Mouse (Mus musculus): ENCODE results near the gene Olfr412. TPM values are rescaled to one million over a fixed set of nuclear protein-coding genes. Genes with fewer than 3 reads are reported as not detected.

The Olfr412 gene
- not detected in 3 replicates for total RNA-seq (2017)

DNA sequence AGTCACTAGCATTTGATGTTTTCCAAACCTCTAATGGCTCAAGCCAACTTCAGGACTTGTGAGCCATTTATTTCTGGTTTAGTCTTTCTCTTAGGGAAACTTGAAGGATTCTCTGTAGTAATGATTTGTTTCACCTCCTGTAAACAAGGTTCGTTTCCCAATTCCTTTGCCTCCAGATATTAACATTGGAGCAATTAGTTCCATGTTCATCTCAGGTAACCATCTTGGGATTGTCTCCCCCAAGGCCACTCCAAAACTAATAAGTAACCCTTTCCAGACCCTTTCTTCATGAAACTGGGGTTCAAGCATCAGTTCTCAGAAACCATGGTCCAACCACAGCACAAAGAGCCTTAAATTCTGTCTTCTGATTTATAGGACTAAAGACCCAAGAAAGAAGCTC lies at the start of gene Olfr412:
Gene Olfr412, plus strand, starts transcription at position 301 of the 400 bp plus-strand sequence.
- no peak for ATAC-seq (replicated peaks; ENCODE audit: insufficient number of reproducible peaks, low FRiP score, low TSS enrichment, poor library complexity, severe bottlenecking)

DNA sequence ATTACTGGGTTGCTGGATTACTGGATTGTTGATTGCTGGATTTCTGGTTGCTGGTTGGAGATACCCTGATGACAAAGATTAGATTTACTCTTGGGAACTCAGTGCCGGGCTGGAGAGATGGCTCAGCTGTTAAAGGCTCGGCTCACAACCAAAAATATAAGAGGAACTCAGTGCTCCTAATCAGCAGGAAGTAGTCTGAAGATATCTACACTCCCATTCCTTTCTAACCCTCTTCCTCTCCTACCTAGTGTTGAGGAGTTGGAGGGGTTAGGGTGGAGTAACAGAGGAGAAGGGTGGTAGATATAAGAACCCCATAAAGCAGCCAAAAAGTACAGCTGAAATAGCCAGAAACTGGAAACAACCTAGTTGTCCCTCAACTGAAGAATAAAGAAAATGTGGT lies 35.8 kb upstream of the Olfr412 start:
- ATAC-seq (replicated peaks; ENCODE audit: insufficient number of reproducible peaks, low FRiP score, low TSS enrichment, poor library complexity, severe bottlenecking): no peak

DNA sequence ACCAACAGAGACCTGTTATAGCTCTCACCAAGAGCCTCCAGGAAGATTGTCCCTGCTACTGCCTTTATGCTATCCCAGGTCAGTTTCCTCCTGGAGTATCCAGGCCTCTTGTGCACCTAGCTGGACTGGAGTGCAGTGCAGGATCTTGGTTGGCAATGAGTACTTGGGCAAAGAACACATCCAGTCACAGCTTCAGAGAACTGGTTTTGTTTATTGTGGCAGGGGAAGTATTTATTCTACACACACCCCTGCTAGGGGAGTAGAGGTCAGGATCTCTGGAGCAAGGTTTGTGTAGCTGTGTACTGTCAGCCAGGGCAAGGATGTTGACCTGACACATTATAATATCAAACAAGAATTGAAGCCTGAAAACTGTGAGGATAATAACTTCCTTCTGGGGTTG lies 33.1 kb upstream of the Olfr412 start:
- ATAC-seq (replicated peaks; ENCODE audit: insufficient number of reproducible peaks, low FRiP score, low TSS enrichment, poor library complexity, severe bottlenecking): no peak

DNA sequence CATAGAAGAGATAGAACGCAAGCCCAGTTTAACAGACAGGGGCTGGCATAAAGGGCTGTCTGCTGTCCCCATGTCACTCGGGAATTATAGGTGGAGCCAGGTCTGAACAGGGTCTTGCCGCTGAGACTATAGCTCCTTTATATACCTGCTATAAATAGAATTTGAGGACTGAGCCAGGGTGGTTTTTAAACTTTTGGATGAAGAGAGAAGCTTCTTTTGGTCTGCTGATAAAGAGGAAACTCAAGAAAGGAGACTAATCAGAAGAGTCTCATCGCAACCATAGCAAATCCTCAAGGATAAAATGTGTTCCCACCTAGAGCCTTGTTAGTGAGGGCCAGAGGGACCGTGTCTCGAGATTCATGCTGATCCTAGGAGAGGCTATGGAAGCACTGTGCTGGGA lies 23.9 kb upstream of the Olfr412 start, which contains the start of gene Olfr410:
Gene Olfr410, minus strand, starts transcription at position 101 of the 400 bp plus-strand sequence.
- ATAC-seq (replicated peaks; ENCODE audit: insufficient number of reproducible peaks, low FRiP score, low TSS enrichment, poor library complexity, severe bottlenecking): no peak

DNA sequence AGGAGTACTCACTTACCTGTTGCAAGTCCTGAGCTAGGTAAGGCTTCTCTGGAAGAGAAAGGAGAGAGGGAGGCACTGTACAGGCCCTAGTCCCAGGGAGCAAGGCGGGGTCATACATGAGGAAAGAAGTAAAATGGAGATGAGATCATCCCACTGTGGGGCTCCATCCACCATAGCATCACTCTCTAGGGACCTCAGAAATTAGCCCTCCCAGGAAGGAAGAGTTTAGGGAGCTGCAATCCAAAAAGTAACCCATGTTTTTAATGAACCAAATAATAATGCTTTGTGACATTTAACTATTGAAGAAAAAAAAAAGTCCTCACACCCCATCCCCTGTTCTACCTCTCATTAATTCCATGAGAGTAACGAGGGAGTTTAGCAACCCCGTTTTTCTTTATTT lies 9.3 kb upstream of the Olfr412 start, which contains the start of gene Olfr411:
Gene Olfr411, minus strand, starts transcription at position 101 of the 400 bp plus-strand sequence.
- ATAC-seq (replicated peaks; ENCODE audit: insufficient number of reproducible peaks, low FRiP score, low TSS enrichment, poor library complexity, severe bottlenecking): no peak

DNA sequence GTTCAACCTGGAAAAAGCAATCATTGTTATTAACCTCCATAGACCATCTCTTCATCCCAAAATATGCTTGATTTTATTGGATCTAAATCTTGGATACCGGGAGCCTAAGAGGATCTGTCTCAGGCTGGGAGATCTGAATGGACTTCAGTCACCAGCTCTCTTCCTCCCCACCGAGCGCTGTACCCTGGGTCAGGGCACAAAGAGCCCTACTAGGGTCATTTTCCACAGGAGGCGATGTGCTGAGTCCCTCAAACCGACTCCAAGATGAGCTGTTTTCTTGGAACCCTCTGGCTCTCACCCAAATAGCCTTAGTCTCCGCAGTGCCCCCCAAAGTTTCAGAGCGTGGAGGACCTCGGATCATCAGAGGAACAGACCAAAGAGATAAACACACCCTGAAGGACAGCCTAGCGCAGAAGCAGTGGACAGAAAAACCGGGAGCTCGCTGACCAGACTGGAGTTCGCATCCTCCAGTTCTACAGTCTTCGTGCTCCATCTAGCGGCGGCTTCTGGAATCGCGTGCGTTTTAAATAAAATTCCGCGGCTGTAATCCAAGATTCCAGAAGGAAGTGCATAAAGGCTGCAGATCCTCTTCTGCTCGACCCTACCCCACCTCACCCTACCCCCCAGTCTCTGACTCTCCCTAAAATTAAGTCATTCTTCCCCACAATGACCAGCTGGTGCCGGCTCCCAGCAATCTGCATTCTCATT lies 9.7 kb downstream of the Olfr412 start:
- peak; percentile 58; the same call in 1 of the 2 replicates for ATAC-seq (replicated peaks; ENCODE audit: insufficient number of reproducible peaks, low FRiP score, low TSS enrichment, poor library complexity, severe bottlenecking)

DNA sequence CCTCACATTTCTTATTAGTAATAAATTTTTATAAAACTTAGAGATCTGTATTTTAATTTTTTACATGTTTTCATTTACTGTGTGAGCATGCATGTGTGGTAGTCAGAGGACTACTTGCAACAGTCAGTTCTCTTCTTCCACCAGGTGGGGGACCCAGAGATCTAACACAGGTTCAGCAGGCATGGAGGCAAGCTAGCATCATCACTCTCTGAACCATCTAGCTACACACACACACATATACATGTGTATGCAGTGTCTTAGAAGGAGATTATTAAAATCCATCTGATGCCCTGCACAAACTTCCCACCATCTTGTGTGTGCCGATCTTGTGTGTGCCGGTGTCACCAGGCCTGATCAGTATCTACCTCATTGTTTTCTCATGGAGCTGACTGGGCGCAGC lies 15.0 kb downstream of the Olfr412 start:
- ATAC-seq (replicated peaks; ENCODE audit: insufficient number of reproducible peaks, low FRiP score, low TSS enrichment, poor library complexity, severe bottlenecking): peak; percentile 33

DNA sequence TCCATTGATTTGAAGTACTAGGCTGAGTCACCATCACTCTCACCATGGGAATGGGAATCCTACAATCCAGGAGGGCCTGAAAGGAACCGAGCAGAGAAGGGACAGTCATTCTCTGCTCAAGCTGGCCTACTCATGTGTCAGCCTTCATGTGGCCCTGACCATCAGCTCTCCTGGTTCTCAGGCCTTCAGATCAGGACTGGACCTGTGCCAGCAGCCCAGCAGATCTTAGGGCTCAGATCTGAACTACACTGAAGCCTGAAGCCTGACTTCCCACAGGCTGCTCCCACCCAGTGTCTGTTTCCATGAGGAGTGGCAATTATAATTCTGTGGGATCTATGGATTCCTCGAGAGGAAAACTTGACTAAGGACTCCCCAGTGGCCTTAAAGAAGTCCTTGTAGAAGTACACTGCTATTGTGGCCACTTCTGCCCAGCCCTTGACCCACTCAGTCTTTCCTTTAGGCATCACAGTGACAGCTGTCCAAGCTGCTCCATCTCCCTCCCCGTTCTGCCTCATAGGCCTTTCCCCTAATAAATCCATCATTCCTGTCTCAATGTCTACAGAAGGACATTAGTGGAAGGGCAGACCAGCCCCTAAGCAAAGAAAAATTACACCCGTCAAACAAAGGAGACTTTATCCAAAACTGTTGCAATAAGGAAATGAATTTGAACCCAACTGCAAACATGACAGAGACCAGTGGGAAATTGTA lies 17.5 kb downstream of the Olfr412 start:
- ATAC-seq (replicated peaks; ENCODE audit: insufficient number of reproducible peaks, low FRiP score, low TSS enrichment, poor library complexity, severe bottlenecking): no peak

DNA sequence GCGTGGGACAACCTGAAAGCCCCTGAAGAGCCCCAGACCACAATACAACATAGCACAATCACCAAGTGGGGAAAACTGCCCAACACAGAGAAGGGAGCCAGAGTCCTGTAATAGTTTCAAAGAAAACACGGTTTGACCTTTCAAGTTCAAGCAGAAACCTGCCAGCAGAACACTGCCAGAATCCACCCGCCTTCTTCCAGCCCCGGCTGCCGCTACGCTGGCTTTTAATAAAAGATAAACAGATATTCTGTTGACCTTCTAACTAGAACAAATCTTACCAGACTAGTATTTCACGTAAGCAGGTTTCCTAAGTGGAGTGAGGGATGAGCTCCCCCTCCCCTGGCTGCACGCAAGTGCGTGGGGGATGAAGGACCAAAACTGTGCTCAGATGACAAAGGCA lies 23.8 kb downstream of the Olfr412 start:
- ATAC-seq (replicated peaks; ENCODE audit: insufficient number of reproducible peaks, low FRiP score, low TSS enrichment, poor library complexity, severe bottlenecking): no peak

DNA sequence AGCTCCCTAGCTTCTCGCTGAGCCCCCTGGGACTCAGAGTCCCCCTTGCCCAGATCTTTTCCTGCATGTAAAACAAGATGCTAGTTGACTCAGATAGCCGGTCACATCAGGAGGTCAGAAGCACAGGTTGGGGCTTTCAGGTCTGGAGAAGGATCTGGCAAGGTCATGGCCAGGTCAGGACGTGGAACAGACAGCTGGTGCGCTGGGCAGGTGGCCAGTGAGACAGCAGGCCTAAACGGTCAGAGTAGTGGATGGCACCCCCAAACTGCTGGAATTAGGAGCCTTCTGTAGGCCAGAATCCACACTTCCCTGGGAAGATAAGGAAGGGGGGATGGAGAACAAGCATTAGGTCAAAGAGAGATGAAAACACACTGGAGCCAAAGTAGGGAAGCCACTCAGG lies 25.3 kb downstream of the Olfr412 start:
- ATAC-seq (replicated peaks; ENCODE audit: insufficient number of reproducible peaks, low FRiP score, low TSS enrichment, poor library complexity, severe bottlenecking): no peak

DNA sequence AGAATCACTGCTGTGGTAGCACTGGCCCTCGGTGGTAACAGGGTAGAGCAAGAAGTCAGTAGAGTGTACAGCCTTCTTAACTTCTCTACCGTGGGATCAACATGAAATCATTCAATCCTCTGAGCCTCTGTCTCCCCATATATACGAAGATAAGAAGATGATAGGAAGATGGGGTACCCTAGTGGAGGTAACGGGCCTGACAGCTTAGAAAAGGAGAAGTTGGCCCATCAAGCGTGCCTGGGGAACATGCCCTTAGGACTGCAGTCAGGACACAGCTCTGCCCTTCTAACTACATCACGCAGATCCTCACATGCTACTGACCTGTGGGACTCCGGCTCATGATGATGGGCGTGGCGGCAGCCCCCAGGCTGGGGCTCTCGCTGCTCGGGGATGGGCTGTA lies 30.0 kb downstream of the Olfr412 start:
- ATAC-seq (replicated peaks; ENCODE audit: insufficient number of reproducible peaks, low FRiP score, low TSS enrichment, poor library complexity, severe bottlenecking): peak; percentile 21; the same call in 1 of the 2 replicates

DNA sequence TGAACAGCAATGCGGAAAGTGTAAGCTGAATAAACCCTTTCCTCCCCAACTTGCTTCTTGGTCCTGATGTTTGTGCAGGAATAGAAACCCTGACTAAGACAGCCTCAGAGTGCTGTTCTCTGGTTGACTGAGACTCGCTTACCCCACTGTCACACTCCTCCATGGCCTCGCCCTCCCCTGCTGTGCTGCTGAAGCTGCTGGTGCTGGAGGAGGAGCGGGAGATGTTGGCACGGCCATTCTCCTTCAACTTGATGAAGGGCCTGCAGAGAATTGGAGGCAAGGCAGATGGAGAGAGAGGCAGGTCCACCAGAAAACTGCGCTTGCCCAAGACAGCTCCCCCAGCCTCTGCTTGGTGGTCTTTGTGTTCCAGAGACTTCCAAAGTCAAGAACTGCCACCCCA lies 31.0 kb downstream of the Olfr412 start:
- no peak for ATAC-seq (replicated peaks; ENCODE audit: insufficient number of reproducible peaks, low FRiP score, low TSS enrichment, poor library complexity, severe bottlenecking)

DNA sequence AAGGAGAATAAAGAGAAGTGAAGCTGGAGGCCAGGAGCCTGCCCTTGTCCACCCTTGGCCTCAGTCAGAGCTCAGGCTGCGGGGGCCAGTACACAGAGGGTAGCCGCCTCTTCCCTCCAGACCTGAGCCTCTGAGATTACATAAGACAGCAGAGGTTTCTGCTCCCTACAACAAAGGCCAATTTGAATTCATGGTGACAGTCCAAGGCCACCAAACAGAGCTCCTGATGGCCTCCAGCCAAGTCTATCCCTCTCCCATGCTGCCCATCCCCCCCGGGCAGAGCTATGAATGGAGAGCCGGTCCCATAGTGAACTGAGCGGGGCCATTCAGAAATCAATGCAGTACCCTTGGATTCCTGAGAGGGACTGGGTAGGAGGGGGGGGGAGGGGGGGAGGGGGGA lies 31.6 kb downstream of the Olfr412 start:
- no peak for ATAC-seq (replicated peaks; ENCODE audit: insufficient number of reproducible peaks, low FRiP score, low TSS enrichment, poor library complexity, severe bottlenecking)

DNA sequence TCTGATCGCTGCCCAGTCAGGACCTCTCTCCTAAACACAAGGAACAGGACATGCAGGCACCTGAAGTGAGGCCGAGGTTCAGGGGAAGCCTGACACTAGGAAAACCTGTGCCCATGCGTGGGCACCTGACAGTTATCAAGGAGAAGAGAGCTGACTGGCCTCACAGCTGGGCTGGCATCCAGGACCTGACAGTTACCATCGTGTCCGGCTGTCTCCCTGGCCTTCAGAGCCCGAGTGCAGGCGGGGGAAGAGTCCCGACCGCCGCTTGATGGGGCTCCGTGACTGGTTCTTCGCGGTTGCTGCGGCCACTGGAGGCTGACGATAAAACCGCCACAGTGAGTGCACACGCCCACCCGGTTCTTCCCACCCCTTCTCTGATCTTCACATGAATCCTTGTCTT lies 33.7 kb downstream of the Olfr412 start:
- no peak for ATAC-seq (replicated peaks; ENCODE audit: insufficient number of reproducible peaks, low FRiP score, low TSS enrichment, poor library complexity, severe bottlenecking)

DNA sequence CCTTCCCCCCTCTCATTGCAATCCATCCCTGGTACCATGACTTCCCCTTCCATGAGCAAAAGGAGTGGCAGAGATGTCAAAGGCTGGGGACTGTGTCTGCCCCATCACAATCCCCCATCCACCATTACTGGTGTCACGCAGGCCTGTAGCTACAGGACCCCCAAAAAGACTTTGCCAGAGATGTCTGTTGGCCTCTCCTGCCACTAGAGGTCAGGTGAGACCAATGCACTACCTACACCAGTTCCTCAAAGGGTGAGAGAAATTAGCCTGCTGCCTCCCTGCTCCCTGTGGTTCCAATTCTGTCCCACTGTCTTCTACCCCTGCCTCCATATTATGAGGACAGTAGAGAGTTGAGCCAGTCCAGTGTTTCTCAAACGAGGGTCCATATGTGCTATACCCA lies 40.3 kb downstream of the Olfr412 start:
- no peak for ATAC-seq (replicated peaks; ENCODE audit: insufficient number of reproducible peaks, low FRiP score, low TSS enrichment, poor library complexity, severe bottlenecking)

DNA sequence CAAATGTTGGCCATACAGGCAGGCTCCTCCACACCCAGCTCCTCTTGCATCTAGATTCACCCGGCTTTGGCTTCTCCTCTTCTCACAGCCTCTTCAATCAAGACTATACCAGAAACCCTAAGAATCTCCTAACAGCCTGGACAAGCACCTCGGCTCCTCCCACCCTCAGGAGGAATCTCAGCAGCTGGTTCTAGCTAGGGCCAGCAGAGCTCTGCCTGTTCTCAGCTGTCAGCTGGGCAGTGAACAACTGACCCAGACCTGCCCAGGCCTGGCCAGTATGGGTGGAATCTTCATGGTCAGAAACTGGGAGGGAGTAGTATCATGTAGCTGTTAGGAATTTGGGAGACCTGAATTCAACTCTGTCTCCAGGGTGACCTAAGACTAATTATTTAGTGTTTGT lies 42.3 kb downstream of the Olfr412 start:
- ATAC-seq (replicated peaks; ENCODE audit: insufficient number of reproducible peaks, low FRiP score, low TSS enrichment, poor library complexity, severe bottlenecking): no peak

DNA sequence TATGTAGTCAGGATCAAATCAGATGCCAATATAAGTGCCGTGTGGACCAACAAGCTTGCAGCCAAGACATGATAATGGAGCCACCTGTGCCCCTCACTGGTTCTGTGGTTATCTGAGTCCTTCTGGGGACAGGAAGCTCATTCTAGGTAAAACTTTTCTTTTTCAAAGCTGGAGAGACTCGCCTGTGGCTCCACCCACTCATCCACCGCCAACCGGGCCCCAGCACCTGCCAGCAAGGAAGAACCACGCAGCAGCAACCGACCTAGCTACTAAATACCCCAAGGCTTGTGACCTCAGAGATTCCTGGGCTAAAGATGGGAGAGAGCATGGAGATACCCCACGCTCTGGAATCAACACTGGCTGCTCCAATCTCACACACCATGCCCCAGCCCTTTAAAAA lies 43.3 kb downstream of the Olfr412 start:
- no peak for ATAC-seq (replicated peaks; ENCODE audit: insufficient number of reproducible peaks, low FRiP score, low TSS enrichment, poor library complexity, severe bottlenecking)

DNA sequence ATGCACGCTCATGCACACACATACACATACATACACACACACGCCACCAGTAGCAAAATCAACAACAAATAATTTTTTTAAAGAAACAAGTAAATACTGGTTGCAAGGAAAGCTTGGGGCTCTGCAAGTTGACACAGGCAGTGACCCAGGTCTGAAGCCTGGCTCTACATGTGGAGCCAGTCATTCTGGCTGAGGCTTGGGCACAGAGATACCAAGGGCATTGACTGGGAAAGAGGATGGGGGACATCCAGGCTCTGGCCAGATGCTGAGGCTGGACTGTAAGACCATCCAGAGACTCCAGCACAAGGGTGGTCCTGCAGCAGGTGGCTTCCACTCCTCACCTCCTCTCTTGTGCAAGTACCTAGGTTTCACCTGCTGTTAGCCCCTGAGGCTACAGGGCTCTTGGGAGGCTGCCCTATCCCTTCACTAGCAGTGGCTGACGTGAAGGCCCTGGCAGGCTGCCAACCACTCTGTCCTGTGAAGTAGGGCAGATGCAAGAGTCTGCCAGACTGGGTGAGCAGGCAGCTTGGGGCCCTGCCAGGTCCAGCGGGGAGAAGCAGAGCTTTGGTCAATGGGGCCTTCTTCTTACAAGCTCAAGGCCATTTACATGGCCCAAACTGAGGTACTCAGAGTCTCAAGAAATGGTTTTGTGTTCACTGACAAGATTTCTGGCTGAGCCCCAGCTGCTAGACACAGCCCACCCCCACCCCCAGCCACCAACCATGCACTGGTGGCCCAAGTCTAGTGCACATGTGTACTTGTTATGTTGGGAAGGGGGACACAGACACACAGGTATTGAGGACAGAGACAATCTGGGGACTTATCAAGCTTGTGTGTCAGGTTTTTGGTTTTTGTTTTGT lies 46.9 kb downstream of the Olfr412 start:
- no peak for ATAC-seq (replicated peaks; ENCODE audit: insufficient number of reproducible peaks, low FRiP score, low TSS enrichment, poor library complexity, severe bottlenecking)

DNA sequence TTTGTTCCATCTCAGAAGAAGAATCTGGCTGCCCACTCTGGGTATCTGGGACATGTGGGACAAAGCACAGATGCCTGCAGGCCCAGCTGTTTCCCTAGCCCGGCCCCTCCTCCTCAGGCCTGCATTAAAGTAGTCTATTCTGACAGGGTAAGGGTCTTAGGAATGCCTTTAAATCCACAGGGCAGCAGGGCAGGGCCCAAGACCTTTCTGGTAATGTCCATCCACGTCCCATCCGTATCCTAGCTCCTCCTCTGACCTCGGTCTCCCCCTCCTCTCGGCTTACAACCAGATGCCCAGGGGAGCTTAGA lies 47.5 kb downstream of the Olfr412 start:
- ATAC-seq (replicated peaks; ENCODE audit: insufficient number of reproducible peaks, low FRiP score, low TSS enrichment, poor library complexity, severe bottlenecking): no peak

Data from monocyte, adult 5-6 weeks (primary cell).